Mouse (Mus musculus) A20 (cell line): Measurements from ENCODE around the gene Apba3.

Experiments used
- DNase-seq: peaks from one replicate; pipeline ENCODE4 v3.0.0-alpha.2; 2011; ENCODE audit warnings: low read depth, low spot score

The Apba3 gene

DNA sequence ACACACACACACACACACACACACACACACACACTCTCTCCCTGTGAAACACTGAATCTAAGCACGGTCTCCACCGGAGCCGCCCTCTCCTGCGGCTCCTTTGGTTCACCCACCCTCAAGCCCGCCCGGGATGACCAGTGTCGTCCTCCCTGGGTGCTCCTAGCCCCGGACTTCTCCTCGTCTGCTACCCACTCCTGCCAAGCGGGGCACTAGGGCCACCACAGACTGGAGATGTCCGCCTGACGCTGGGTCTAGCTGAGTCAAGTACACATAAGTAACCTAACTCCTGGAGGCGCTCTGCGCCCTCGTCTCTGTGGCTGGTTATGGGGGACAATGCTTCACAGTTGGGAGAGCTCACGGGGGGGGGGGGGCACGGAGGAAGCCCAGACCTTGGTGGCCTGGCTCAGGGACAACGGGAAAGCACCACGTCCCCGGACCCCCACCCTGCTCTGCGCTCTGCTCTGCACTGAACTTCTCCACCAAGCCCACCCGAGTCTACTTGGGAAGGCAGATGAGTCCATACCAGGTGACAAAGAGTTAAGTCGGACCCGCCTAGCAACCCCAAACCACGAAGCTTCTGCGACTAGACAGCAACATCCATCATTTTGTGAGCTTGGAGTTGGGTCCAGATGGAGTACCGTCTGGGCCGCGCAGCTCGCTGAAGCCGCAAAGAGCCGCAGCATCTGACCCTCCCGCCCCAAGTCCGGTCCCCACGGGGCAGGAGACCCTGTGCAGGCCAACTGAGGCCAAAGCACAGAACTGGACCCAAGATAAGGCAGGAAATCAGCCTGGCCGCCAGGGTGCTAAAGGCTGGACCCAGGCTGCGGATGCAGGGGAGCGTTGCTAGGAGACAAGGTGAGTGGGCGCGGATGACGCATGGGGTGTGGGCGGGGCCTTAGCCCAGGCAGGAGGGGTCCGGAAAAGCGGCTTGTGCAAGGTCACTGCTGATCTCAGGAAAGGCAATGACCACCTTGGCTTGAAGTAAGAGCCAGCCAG, 14.0 kb upstream of the Apba3 start, which contains the start of gene Matk:
Gene Matk (plus strand): TSS at position 512 of the 996 bp plus-strand sequence.
- peak; percentile 22 for DNase-seq

- DNase-seq: no peak
These were observed 11.9 kb upstream of the Apba3 start for GRCm38 (mm10) chr10:81254886-81255285.

DNA sequence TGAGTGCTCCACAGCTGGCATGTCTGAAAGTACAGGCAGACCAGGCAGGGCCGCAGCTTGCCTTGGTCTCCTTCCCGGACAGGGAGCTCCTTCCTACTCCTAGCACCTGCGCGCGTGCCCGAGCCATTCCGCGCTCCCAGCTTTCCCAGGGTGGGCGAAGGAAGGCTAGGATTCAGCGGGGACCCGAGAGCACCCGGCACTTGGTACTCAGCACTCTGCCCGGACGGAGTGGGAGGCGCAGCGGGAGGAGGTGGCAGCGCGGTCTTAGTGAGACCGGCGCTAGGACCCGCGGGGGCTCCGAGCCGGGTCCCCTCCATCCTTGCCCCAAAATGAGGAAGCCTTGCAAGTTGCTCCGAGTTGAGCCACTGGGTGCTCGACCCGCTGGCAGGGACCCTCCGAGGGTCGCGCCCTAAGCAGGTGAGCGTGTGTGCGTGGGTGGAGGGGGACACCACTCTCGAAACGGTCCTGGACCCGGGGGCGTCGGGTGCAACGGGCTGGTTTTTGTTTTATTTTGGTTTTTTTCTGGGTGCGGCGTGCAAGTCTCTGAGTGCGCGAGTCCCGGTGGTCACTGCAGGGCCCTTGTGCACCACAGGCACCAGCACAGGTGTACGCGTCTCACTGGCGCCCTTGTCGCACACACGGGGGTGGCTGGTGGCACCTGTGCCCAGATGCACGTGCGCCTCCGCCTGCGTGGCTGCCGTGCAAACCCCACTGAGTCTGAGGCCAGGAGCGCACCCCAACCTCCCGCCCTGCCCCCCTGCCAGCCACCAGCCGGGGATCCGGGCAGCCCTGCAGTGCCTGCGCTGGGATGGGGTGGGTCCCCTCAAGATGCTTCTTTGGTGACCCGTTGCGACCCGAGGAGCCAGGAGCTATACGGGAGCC, 9.4 kb upstream of the Apba3 start:
- peak; percentile 16 for DNase-seq

DNA sequence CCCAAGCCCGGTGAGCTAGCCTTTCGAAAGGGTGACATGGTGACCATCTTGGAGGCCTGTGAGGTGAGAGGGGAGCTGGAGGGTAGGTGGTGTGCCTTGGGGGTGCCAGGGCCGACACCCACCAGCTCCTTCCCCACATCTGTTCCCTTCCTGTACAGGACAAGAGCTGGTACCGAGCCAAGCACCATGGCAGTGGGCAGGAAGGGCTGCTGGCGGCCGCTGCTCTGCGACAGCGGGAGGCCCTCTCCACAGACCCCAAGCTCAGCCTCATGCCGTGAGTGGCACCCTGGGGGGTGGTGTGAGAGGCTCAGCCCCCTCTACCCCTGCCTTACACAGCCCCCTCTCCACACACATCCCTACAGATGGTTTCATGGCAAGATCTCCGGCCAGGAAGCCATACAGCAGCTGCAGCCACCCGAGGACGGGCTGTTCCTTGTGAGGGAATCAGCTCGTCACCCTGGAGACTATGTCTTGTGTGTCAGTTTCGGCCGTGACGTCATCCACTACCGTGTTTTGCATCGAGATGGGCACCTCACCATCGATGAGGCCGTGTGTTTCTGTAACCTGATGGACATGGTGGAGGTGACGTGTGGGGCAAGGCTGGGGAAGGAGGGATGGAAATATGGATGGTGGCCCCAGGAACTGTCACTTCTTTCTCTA, 7.4 kb upstream of the Apba3 start:
- DNase-seq: no peak

DNA sequence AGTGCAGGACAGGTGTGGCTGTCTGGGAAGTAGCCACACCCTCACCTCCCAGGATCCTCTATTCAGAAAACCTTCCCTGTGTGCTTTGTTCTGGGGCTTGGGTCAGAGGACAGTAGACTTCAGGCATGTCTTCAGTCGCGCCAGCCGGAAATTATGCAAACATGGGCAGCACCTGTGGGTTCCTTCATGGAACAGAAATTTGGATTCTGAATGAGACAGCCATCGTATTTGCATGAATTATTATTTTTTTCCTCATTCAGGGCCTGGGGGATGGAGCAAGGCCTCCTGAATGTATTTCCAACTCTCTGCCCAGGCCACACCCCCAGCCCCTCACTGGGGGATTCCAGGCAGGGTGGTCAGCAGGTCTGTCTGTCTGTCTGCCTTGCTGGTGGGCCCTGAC, 5.7 kb upstream of the Apba3 start:
- DNase-seq: no peak

DNA sequence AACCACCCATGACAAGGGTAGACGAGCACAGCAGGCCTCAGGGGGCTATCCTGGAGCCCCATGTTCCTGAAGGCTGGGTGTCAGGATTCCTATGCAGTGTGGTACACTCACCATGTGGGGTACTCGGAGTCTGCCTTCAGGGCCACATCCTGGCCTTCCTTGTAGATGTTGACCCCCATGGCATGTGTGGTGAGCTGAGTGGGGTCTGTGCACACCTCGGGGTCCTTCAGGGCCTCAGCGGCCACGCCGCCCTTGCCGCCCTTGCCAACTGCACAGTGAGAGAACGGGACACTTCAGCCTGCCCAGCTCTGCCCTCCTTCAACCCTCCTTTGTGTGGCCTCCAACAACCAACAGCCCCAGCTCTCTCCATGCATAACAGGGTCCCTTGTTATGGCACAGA, 1.2 kb upstream of the Apba3 start:
- DNase-seq: no peak

DNA sequence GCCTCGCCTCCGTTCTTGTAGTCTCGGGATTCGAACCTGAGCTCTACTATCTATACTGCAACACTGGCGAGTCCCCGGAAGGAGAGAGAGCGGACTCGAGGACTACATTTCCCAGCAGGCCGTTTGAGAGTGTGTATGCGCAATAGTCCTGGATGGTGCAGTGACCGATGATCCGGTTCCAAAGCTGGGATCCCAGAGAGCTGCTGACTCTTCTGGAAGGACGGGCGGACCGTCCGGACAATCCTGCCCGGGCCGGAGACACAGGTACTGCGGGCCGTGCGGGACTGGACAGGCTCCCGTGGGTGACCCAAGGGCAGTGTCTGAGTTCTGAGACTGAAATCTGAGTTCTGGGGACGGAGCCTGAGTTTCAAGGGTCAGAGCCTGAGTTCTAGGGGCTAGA, 1.3 kb downstream of the Apba3 start:
- peak; percentile 87 for DNase-seq

DNA sequence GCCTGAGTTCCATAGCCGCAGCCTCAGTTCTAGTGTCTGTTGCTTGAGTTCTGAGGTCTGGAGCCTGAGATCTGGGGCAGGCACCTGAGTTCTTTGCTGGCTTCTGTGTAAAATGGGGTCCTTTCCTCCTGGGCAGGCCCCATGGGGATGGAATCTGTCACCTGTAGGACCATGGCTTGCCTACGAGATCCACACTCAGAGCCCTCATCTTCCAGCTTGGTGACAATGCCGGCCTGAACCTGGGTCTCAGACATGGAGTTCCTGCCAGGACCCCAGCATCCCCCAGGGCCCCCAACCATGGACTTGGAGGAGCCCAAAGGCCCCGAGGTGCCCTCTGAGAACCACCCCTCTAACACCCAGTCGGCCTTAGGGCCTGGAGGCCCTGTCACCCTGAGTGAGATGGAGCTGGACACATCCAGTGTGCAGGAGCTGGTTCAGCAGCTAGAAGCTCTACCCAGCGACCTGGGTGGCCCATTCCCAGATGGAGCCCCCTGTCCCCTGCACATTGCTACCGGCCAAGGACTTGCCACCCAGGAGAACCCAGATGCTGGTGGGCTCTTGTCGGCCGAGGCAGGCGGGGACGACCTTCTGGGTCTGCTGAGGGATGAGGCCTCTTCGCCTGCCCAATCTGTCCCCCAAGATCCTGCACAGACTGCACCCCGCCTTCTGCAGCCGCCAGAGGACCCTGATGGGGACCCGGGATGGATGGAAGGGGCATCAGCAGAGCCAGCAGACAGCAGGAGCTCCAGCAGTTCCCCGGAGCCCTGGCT, 2.1 kb downstream of the Apba3 start:
- no peak for DNase-seq

- no peak for DNase-seq
These were observed 5.6 kb downstream of the Apba3 start for GRCm38 (mm10) chr10:81272356-81272755.

DNA sequence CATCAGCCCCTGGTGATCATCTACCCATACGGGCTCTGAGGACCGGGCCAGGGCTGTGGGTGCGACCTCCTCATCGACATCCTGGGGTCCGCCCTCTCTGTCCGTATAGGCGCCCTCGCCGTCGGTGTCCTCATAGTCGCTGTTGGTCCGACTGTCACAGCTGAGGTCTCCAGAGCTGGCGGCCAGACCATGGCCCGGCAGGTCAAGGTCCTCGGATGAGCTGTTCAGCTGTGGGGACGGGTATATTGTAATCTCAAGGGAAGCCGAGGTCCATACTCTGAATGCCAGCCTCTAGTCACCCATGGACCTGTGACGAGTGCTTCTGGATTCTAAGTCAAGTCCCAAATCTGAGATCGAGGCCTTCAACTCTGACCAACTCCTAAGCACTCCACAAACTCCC, 7.1 kb downstream of the Apba3 start:
- DNase-seq: no peak

DNA sequence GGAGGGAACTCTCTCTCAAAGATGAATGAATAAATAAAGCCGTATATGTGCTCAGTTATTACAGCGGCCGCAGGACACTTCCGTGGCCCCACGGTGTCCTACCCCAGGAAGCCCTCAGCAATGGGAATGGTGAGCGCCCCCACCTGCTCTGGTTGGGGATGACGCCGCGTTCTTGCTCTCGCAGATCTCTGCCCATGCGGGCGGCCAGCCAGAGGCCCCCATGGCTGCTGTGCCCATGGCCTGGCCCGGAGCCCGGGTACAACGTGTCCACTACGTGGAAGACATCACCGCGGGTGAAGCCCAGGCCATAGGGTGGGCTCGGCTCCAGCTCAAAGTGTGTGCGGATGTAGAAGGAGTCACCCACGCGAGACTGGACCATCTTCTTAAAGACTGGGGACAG, 10.9 kb downstream of the Apba3 start:
- DNase-seq: no peak

DNA sequence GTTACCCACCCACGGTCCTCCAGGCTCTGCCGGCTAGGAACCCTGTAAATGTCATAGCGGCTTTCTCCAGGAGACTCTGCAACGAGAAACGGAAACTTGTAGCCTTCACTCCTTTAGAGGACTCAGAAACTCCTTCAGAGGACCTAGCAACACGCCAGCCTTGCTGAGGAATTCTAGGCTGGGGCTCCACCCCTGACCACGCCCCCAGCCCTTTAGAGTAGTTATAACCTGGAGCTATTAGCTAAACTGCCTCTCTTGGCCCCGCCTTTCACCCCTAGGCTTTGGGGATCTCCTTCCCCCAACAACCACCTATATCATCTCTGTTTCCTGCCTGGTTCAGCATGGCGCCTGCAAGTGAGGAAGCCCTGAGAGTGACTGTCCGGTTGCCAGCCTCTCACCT, 12.7 kb downstream of the Apba3 start:
- no peak for DNase-seq

DNA sequence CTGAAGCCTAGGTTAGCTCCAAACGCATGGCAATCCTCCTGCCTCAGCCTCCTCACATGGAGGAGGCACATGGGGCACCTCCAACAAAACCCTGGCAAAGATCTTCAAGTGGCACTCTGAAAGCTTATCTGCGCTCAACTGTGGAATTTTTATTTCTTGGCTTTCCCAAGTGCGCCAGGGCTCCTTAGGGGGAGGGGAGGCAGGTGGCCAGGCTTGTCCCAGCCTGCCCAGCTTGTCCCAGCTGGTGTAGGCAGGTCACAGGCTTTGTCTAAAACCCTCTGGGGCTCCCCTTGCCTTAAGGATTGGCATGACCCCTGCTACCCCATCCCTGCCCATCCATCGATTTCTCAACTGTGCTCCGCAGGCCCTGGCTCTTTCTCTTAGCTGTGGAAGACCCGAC, 17.4 kb downstream of the Apba3 start:
- no peak for DNase-seq

DNA sequence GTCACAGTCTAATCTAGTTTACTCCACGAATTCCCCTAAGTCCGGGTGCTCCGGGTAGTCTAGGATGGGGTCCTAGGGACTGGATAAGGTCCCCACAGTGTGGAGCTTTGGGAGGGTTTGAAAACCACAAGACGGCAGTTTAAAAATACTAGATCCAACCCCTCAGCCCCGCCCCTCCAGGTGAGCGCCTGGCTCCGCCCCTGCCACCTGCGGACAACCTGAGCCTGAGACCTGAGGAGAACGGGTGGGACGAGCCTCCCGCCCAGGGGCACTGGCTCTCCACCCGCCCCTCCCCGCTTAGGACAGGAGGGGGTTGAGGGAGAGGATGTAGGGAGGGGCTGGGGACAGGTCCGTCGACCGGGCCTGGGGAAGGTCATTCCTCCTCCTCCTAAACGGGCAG, 18.0 kb downstream of the Apba3 start:
- no peak for DNase-seq

- peak; percentile 95 for DNase-seq
These were observed 19.1 kb downstream of the Apba3 start for GRCm38 (mm10) chr10:81285694-81286450.

- peak; percentile 60 for DNase-seq
These were observed 19.8 kb downstream of the Apba3 start for GRCm38 (mm10) chr10:81286586-81286985.

DNA sequence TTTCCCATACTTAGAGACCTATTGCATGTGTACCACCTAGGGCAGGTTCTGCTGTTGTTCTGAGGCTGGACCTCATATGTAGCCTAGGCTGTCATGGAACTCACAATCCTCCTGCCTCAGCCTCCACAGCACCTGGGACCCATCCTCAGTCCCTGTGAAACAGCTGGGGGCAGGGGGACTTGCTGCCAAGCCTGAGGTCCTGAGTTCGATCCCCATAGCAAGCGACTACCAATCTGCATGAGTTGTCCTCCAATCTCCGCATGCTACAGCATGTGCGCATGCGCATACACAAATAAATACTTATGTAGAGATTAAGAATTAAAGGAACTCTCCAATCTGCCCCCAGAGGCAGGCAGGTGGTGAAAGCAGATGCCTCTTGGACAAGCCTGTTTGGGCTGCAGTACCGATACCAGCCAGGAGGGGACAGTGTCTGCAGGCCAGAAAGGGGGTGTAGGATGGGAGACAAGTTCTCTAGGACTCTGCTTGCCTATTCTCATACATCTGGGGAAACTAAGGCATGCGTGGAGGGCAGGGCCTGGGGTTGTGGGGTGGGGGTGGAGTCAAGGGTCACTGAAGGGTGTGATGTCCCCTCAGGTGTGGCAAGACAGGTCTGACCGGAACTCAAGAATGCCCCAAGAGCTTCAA, 20.9 kb downstream of the Apba3 start:
- DNase-seq: peak; percentile 86

DNA sequence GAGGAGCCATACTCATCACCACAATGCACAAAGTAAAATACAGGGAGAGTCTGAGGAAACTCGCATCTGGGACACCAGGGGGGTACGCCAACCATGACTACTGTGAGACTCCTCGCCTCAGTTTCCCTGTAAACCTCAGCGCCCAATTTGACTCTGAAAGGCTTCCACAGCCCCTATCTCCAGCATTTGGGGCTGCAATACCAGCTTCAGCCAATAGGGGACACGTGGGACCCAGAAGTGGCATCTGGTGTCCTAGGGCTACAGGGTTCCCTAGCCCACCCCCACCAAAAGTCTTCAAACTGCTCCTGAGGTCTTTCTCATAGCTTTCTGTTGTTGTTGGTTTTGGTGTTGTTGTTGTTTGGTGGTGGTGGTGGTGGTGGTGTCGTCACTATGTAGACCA, 21.8 kb downstream of the Apba3 start:
- peak; percentile 73 for DNase-seq

DNA sequence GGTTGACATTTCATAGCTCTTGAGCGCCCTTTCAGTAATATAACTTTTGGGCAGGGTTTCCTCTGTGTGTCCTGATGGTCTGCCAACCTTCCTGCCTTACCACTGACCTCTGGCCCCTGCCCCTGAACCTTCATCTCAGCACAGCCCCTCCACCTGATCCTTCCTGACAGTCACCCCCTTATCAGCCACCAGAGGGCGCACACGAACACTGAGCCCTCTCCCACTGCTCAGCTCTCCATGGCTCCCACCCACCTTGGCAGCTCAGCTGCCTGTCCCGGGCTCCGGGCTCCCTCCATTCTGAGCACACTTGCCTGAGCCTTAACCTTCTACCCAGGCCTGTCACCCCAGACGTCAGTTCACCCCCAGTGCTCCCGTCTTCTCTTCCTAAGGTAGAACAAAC, 22.5 kb downstream of the Apba3 start:
- peak; percentile 71 for DNase-seq

DNA sequence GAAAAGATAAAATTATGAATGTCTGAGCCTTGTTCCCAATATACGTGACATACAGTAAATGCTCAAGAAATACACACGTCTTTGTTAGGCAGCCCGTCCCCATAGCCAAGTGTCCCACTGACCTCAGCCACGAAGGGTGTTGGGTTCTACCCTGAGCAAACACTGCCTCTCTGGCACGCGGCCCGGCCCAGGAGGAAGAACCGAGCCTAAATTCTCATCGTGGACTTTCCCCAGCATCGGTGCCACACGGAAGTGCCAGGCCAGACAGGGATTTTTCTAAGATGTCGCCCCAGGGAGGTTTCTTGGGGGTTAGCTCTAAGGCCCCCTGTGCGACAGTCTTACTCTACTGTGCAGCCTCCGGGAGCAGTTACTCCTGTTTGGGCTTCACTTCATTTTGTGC, 23.1 kb downstream of the Apba3 start:
- DNase-seq: no peak
